Mouse (Mus musculus): ENCODE measurements around the gene Dand5. TPM values are rescaled to one million over a fixed set of nuclear protein-coding genes. Genes with fewer than 3 reads are reported as not detected.

Dand5 gene
- total RNA-seq, 2 experiments from 2014 or later: 6.7 to 7.4 TPM

DNA sequence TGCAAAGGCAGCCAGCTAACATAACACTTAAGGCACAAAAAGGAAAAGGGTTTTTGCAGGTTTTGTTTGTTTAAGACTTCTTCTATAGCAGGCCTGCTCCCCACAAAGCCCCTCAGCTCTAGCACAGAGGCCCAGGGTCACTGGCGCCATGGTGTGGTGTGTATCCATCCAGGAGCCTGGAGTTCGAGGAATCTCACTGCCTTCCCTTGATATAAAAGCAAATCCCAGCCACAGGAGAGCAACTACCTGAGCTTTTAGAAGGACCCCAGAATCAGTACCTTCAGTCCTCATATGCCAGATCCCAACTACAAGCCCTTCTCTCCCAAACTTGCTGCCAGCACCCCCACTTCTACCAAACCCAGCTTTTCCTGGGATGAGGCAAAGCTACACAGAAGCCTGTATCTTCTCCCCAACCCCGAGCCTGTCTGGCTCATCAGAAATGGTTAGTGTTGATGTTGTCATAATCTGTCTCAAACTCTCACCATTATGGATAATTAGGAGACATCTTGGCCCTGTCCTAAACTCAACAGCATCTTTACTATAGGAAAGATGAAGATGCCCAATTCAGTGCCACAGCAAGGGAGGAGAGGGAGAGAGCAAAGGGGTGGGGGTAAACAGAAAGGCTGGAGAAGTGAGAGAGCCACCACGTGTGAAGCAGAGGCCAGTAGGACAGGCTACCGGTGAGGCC is 51.5 kb downstream of the Dand5 start:
- no peak for DNase-seq (ENCODE audit: low spot score in 2 of 2)

DNA sequence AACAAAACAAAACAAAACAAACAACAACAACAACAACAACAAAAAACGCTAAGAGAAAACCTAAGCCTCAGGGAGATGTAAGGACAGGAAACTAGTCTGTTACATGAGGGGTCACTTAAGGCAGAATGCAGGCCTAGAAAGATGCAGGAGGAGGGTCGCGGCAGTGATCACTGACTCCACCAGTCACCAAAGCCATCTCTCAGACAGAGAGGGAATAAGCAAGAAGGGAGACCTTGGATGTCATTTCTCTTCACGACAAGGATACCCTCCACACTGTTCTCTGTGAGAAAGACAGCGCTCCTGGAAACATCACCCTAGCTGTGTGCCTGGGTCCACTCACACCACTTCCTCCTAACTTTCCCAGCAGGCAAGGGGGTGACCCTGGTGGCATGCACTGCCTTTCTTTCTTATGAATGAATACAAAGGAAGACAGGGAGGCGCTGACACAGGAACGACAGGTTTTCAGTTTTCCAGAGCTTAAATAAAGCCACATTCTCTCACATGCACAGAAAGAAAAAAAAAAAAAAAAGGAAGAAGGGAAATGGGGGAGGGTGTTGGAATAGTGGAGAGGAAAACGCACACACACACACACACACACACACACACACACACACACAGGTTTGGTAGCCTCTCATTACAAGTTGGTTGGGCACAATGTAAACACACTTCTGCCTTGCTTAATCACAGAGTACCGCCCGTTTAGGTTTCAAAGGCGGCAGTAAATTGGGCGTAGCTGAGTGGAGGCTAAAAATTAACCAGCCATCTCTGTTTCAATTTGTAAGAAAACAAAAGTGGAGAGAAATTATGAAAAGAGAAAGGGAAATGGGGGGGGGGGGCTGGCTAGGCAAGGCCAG is 52.3 kb downstream of the Dand5 start:
- DNase-seq (ENCODE audit: low spot score in 2 of 2): no peak

DNA sequence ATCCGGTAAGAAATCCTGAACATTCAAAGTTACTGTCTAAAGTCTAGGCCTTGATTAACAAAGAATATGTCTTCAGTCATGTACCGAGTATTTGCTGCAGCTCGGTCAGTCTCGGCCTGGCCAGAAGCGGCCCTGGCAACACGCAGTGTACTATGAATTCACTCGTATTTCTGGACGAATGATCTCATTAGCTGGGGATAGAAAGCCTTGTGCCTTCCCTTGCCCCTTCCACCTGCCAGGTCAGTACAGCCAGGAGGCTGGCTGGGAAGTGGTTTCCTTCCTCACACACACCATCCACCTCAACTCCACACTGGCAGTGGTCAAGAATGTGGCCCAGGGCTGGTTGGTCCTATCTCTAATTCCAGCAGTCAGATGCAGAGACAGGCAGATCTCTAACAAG is 53.3 kb downstream of the Dand5 start:
- no peak for DNase-seq (ENCODE audit: low spot score in 2 of 2)

DNA sequence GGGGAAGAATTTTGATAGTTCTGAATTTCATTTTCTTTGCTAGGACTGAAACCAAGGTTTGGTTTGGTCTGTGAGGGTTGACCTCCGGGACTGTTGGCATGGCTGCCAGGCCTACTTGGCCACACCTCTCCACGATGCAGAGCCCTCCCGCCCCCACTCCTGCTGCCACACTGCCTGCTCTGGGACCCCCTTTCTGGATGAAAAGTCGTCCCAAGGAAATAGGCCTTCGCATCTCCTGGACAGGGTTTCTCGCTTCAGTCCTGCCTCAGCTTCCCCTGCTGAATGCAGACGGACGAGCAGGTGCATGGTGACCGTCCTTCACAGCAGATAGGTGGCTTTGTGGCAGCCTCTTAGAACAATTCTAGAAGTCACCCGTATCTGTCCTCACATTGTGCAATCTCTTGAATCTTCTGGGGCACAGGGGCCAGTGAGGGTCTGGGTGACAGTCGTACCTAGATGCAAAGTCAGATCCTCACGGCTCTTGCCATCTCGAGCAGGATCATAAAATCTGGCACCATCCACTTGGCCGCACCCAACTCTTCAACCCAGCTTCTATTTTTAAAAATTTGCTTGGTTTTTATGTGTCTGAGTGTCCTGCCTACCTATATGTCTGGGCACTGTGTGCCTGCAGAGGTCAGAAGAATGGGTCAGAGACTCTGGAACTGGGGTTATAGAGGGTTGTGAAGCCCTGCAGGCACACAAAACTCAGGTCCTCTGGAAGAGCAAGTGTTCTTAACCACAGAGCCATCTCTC is 54.1 kb downstream of the Dand5 start:
- no peak for DNase-seq (ENCODE audit: low spot score in 2 of 2)

DNA sequence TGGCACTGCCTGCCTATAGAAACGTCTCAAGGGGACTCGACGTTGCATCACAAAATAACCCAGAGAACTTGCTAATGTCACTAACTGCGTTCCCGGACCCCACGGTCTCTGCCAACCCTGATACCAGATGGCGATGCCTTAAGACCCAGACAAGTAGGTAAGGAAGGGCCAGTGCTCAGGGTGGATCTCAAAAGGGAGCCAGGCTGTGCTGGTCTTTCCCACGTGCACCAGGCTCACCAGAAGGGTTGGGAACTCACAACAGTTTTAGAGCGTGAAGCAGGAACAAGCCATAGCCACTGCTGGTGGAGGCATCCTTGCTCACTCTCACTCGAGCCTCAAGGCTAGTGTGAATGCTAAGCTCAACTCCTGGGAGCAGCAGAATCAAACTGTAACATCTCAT is 55.4 kb downstream of the Dand5 start:
- DNase-seq (ENCODE audit: low spot score in 2 of 2): no peak

DNA sequence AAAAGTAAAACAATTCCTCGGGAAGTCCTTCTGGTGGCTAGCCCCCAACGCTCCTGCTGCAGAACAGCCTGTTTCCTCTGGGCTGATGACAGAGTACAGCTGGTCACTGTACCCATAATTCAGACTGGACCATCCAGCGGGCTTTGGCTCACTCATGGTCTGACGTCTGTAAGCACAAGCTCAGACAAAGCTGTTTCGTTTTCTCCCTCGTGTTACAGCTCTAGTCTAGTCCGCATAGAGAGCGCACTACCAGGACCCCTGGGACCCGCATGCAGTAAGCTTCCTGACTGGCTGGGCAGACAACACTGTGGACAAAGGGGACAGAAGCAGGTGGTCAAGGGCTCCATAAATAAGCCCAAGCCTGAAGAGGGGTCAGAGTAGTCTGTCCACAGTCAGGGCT is 56.2 kb downstream of the Dand5 start:
- no peak for DNase-seq (ENCODE audit: low spot score in 2 of 2)

DNA sequence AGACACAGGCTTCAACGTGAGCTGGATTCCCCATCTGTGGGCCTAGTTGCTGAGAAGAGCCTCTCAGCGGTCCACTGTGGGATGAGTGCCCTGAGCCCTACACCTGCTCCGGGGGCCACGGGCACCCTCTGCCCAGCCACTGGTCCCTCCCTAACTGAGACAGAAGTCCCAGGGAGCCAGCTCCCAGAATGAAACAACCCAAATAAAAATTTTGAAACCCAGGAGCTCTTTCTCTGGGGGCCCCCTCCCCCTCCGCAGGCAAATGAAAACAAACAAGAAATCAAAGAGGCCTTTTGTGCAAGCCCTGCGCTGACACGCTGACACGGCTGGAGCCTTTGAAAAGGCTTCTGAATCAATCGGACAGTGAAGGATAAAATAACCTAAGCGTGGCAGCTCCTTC is 57.0 kb downstream of the Dand5 start:
- no peak for DNase-seq (ENCODE audit: low spot score in 2 of 2)

Small RNA genes within 50 kb of the gene (microRNA-seq; reads per million reads assigned to microRNA genes)
- 9.6 to 11.8 reads per million in 2 experiments for gene Mir7069

Other genes starting within 250 kb of the Dand5 start
- gene Ier2, start 160.0 kb downstream of the Dand5 start, total RNA-seq (2021): 10 to 100 TPM; 10.8 to 12.7 TPM
- 100 to 1,000 TPM in 1 of 2 experiments, 10 to 100 TPM in 1; 99.8 to 105 TPM for gene Trmt1, start 136.5 kb downstream of the Dand5 start, total RNA-seq (2021)
- 10 to 100 TPM; 73.7 to 75.3 TPM for gene Nacc1, start 135.0 kb downstream of the Dand5 start, total RNA-seq (2021)
- 1 to 10 TPM; 4.0 to 5.4 TPM for gene Lyl1, start 121.4 kb downstream of the Dand5 start, total RNA-seq (2021)
- not detected for gene G430095P16Rik, start 99.8 kb downstream of the Dand5 start, total RNA-seq (2021)
- gene Nfix, start 22.5 kb downstream of the Dand5 start, total RNA-seq (2021): 100 to 1,000 TPM; 607 to 678 TPM
- 10 to 100 TPM; 18.6 to 19.8 TPM for gene Gadd45gip1, start 8.7 kb upstream of the Dand5 start, total RNA-seq (2021)
- 10 to 100 TPM; 55.5 to 64.9 TPM for gene Rad23a, start 17.8 kb upstream of the Dand5 start, total RNA-seq (2021)
- gene Calr, start 24.1 kb upstream of the Dand5 start, total RNA-seq (2021): 100 to 1,000 TPM; 444 to 464 TPM
- 10 to 100 TPM; 63.2 to 65.0 TPM for gene Farsa, start 34.2 kb upstream of the Dand5 start, total RNA-seq (2021)
- gene Syce2, start 49.3 kb upstream of the Dand5 start, total RNA-seq (2021): 10 to 100 TPM; 33.5 to 39.1 TPM
- gene Gcdh, start 71.1 kb upstream of the Dand5 start, total RNA-seq (2021): 10 to 100 TPM; 31.5 to 33.0 TPM
- gene Klf1, start 79.1 kb upstream of the Dand5 start, total RNA-seq (2021): not detected
- gene Dnase2a, start 85.7 kb upstream of the Dand5 start, total RNA-seq (2021): 1 to 10 TPM; 4.2 to 5.2 TPM
- gene Mast1, start 114.5 kb upstream of the Dand5 start, total RNA-seq (2021): 100 to 1,000 TPM; 162 to 169 TPM
- gene Rtbdn, start 124.2 kb upstream of the Dand5 start, total RNA-seq (2021): 1 to 10 TPM; 3.1 to 3.6 TPM
- gene Gm49661, start 146.6 kb upstream of the Dand5 start, total RNA-seq (2021): not detected
- 100 to 1,000 TPM; 492 to 505 TPM for gene Prdx2, start 146.8 kb upstream of the Dand5 start, total RNA-seq (2021)
- 10 to 100 TPM; 36.8 to 44.3 TPM for gene Rnaseh2a, start 146.9 kb upstream of the Dand5 start, total RNA-seq (2021)
- 10 to 100 TPM; 33.7 to 34.2 TPM for gene Junb, start 155.9 kb upstream of the Dand5 start, total RNA-seq (2021)
- gene Hook2, start 167.8 kb upstream of the Dand5 start, total RNA-seq (2021): 10 to 100 TPM; 14.5 to 15.1 TPM
- gene Best2, start 191.7 kb upstream of the Dand5 start, total RNA-seq (2021): not detected
- 100 to 1,000 TPM; 110 to 119 TPM for gene Asna1, start 202.5 kb upstream of the Dand5 start, total RNA-seq (2021)
- gene Trir, start 204.0 kb upstream of the Dand5 start, total RNA-seq (2021): 100 to 1,000 TPM; 151 to 155 TPM
- gene Tnpo2, start 214.1 kb upstream of the Dand5 start, total RNA-seq (2021): 100 to 1,000 TPM; 125 to 160 TPM
- 10 to 100 TPM; 55.4 to 64.6 TPM for gene Fbxw9, start 237.2 kb upstream of the Dand5 start, total RNA-seq (2021)
- gene Gm5741, start 245.2 kb upstream of the Dand5 start, total RNA-seq (2021): not detected
- 10 to 100 TPM; 59.9 to 72.1 TPM for gene Dhps, start 248.9 kb upstream of the Dand5 start, total RNA-seq (2021)